Mouse (Mus musculus) layer of hippocampus, postnatal 36 days (tissue): ENCODE measurements around the gene Vmn2r15. TPM values are rescaled to one million over a fixed set of nuclear protein-coding genes. Genes with fewer than 3 reads are reported as not detected.

Experiments used
- DNase-seq, 2 experiments: peaks; one replicate each; pipeline ENCODE4 v3.0.0; 2022
- total RNA-seq, 2 experiments: library from RNA; stranded (reverse); gene quantifications; 2 replicates each; pipeline ENCODE4 v1.2.3; 2021

Gene Vmn2r15
- total RNA-seq = not detected

DNA sequence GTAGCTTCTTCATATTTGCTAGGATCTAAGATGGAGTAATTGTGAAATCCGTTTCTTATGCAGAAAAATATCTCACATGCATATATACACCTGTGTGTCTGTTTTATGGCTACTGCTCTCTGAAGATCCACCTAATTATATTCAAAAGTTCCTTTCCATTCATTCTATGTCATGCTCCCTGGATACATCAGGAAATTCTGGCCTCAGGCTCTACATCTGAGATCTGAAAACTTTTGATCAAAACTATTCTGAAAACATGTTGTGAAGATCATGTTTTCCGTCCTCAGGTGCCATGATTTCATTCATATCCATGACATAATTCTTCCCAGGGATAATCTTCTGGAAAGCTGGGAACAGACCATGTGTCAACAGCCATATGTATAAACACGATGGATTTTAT is at the start of gene Vmn2r15:
TSS of gene Vmn2r15 (minus strand) at position 101 of the 400 bp plus-strand sequence.
- no peak for DNase-seq

DNA sequence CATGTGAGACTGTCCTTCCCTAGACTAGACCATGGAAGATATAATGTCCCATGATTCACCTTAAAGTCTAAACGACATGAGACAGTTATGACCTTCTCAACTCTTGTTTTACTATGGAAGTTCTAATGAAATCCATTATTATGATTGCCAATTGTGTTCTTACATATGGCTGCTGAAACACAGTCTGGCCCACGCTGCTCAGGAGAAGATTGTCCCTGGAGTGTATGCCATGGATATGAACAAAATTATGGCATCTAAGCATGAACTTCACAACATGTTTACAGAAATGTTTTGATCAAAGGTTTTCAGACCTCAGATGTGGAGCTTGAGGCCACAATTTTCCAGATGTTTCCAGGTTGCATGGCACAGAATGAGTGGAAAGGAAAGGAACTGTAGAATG is 32.4 kb upstream of the Vmn2r15 start, which contains the start of gene Vmn2r16:
TSS of gene Vmn2r16 (plus strand) at position 301 of the 400 bp plus-strand sequence.
- DNase-seq = no peak

- DNase-seq = no peak
Observed at GRCm38 (mm10) chr5:109294655-109295054, 2.8 kb downstream of the Vmn2r15 start.

Other genes with a start within 250 kb of the Vmn2r15 start
- not detected for gene Vmn2r11, start 238.1 kb downstream of the Vmn2r15 start, total RNA-seq
- not detected for gene Vmn2r12, start 199.7 kb downstream of the Vmn2r15 start, total RNA-seq
- not detected for gene Vmn2r13, start 105.4 kb downstream of the Vmn2r15 start, total RNA-seq
- not detected for gene Vmn2r14, start 72.9 kb downstream of the Vmn2r15 start, total RNA-seq
- gene Vmn2r16, start 32.5 kb upstream of the Vmn2r15 start, total RNA-seq = not detected
- not detected for gene Vmn2r17, start 122.0 kb upstream of the Vmn2r15 start, total RNA-seq